Mouse (Mus musculus) hindbrain, embryonic 10.5 days (tissue): ENCODE measurements around the gene Cks1brt. TPM values are rescaled to one million over a fixed set of nuclear protein-coding genes. Genes with fewer than 3 reads are reported as not detected.
"Not testable (repeated sequence)": the region's sequence is repeated elsewhere in the genome, so short reads cannot be mapped to it uniquely, and the experiment has no call there.

ENCODE experiments used
- DNase-seq: peaks from one replicate; pipeline ENCODE4 v3.0.0-alpha.2; 2017; ENCODE audit warnings: low spot score
- H3K27ac ChIP-seq: fragments of 300-500 bp; sonication (generic); 2 replicates; pipeline ENCODE4 v1.5.1; 2016; ENCODE audit warnings: mild to moderate bottlenecking, moderate library complexity
- H3K27me3 ChIP-seq: fragments of 300-500 bp; sonication (generic); 2 replicates; pipeline ENCODE4 v1.6.1; 2016; ENCODE audit warnings: mild to moderate bottlenecking; ENCODE audit not compliant: poor library complexity, insufficient read depth, severe bottlenecking
- H3K36me3 ChIP-seq: fragments of 300-500 bp; sonication (generic); 2 replicates; pipeline ENCODE4 v1.6.1; 2016; ENCODE audit warnings: mild to moderate bottlenecking, moderate library complexity
- H3K4me1 ChIP-seq: fragments of 300-500 bp; sonication (generic); replicated peaks from 2 replicates; pipeline ENCODE4 v1.6.1; 2016; ENCODE audit warnings: mild to moderate bottlenecking
- H3K4me3 ChIP-seq: fragments of 300-500 bp; sonication (generic); 2 replicates; pipeline ENCODE4 v1.5.1; 2016; ENCODE audit warnings: mild to moderate bottlenecking, moderate library complexity
- H3K9me3 ChIP-seq: fragments of 300-500 bp; sonication (generic); 2 replicates; pipeline ENCODE4 v1.6.1; 2016; ENCODE audit warnings: mild to moderate bottlenecking, moderate library complexity
- WGBS: fragments of 180-500 bp; shearing (Covaris S2); methylation state at CpG from one replicate; pipeline ENCODE4 v1.1.7; 2016; 5-methylcytosine and 5-hydroxymethylcytosine counted together
- polyA plus RNA-seq: library from polyadenylated mRNA; unstranded; fragments of >200 nt; fragmentation: Nextera tagmentation; extraction: Ambion mirVana; gene quantifications from 2 replicates; pipeline ENCODE4 v1.2.1, GENCODE M21; 2016

The Cks1brt gene
- not detected in 2 replicates for polyA plus RNA-seq

DNA sequence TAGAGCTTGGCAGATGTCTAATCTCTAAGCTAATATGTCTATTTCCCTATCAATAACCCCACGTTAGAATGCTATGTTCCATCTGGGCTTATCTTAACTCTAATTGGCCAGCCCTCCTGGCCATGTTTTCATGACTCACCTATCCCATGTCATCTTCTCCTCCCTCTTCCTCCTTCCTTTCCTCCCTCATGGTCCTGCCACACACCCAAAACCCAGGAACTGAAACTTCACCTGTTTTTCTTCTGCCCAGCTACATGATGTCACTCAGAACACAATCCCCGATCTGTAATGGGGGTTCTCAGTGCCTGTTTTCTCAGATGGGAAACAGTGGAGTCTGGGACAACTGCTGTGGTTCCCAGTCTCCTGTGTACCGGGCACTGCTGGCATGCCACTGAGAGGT, at the start of gene Cks1brt:
TSS of gene Cks1brt (plus strand) at position 301 of the 400 bp plus-strand sequence.
- 88% methylated on average over 3 of the region's 3 CpGs for WGBS
- no peak within 1 kb of the TSS for H3K4me3 ChIP-seq
- H3K4me1 ChIP-seq, result no peaks in the 10 kb centered on the region
- DNase-seq, result no peak
- H3K27ac ChIP-seq, result no peak within 1 kb of the TSS
- H3K9me3 ChIP-seq, result peaks cover 51% of the 10 kb centered on the region
- no peaks in the 10 kb centered on the region for H3K27me3 ChIP-seq
- no peaks in the 10 kb centered on the region for H3K36me3 ChIP-seq

DNA sequence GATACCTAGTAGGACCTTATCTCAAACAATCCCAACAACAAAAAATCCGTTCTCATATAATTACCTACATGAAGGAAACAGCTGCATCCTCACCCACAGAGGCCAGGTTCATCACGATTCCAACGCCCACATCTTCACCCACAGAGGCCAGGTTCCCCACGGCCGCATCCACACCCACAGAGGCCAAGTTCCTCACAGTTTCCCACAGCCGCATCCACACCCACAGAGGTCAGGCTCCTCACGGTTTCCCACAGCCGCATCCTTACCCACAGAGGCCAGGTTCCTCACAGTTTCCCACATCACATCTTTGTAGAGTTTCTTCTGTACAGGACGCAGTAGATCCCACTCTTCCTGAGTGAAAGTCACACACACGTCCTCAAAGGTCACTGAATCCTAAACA, 38.5 kb upstream of the Cks1brt start:
- peaks cover 5% of the 10 kb centered on the region; the same call in 1 of the 2 replicates for H3K9me3 ChIP-seq
- 97% methylated on average over 10 of the region's 10 CpGs for WGBS
- H3K4me3 ChIP-seq, result no peak overlapping the region
- H3K27me3 ChIP-seq, result no peaks in the 10 kb centered on the region
- no peak for DNase-seq
- H3K4me1 ChIP-seq, result no peaks in the 10 kb centered on the region
- H3K36me3 ChIP-seq, result peaks cover 25% of the 10 kb centered on the region
- H3K27ac ChIP-seq, result no peak overlapping the region

DNA sequence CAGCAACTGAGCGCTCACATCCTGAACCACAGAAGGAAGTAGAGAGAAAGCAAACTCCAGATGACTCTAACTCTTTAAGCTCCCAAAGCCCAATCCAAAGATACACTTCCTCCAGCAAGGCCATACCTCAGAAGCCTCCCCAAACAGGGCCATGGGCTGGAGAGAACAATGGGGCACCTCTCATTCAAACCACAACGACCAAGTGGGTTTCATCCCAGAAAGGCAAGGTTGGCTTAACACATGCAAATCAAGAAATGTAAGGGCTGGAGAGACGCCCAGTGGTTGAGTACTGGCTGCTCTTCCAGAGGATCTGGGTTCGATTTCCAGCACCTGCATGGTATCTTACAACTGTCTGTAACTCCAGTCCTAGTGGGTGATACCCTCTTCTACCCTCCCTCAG, 36.2 kb upstream of the Cks1brt start:
- Histone ChIP-seq H3K27me3 (no peaks in the 10 kb centered on the region), H3K9me3 (no peaks in the 10 kb centered on the region; the same call in 1 of the 2 replicates), H3K4me1 (peaks cover 7% of the 10 kb centered on the region), H3K36me3 (peaks cover 11% of the 10 kb centered on the region), H3K4me3 (no peak overlapping the region), H3K27ac (no peak overlapping the region)
- DNase-seq, result no peak
- 74% methylated on average over 4 of the region's 4 CpGs for WGBS

DNA sequence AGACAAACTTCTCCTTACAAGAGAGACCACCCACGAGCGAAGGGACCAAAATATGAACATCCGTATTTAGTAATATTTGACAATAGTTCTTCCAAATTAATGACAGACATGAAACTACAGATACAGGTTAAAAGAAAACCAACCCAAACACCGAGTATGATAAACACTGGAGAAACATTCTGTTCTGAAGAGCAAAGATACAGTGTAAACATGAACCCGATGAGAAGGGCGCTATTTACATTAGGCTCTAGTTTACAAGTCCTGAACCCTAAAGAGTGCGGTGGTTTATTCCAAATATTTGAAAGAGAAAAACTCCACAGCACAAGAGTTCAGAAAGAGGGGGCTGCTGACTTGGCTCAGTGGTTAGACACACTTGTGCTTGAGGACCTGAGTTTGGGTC, 34.7 kb upstream of the Cks1brt start:
- no peaks in the 10 kb centered on the region for H3K9me3 ChIP-seq
- peaks cover 7% of the 10 kb centered on the region for H3K4me1 ChIP-seq
- no peaks in the 10 kb centered on the region for H3K27me3 ChIP-seq
- no peak overlapping the region for H3K4me3 ChIP-seq
- DNase-seq, result no peak
- 92% methylated on average over 7 of the region's 7 CpGs for WGBS
- no peak overlapping the region for H3K27ac ChIP-seq
- peaks cover under 1% of the 10 kb centered on the region; the same call in 1 of the 2 replicates for H3K36me3 ChIP-seq

DNA sequence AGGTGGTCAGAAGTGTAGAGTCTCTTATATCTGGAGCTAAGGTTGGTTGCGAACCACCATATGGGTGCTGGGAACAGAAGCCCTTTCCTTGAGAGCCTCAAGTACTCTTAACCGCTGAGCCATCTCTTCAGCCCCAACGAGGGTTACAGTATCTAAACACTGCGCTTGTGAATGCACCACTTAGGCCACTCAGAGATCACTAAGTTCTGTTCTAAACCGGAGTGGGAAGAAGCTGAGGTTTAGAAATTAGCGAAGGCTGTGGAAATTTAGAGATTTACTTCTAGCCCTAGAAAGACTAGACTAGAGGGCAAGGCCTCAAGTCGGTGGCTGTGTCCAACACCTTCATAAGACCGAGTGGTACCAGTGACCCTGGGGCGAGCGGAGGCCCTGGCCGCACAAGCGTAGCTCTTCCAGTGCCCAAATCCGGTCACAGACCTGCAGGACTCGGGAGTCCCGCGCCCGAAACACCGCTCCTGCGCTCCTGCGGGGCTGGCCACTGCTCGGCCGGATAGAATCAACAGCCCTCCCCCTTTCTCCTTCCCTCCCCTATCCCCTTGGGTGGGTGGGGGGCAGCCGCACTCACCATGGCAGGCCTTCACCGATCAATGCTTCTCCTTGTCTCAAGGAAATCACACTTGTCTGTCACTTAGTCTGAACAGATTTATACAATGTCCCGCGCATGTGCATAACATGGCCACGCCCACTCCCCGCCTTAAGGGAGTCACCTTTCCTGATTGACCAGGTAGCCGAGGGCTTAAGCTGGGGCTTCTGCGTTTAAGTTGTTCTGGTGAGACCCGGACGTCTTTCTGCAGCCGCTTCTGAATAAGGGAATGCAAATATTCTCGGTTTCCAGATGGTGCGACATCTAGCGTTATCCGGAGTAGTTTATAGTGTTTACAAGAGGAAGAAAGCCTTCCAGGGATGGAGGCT, 32.4 kb upstream of the Cks1brt start:
- peak; percentile 83 for DNase-seq
- Histone ChIP-seq H3K27me3 (no peaks in the 10 kb centered on the region), H3K4me1 (peaks cover 7% of the 10 kb centered on the region), H3K9me3 (no peaks in the 10 kb centered on the region), H3K36me3 (no peaks in the 10 kb centered on the region), H3K4me3 (peak overlapping the region; percentile 64), H3K27ac (peak overlapping the region; percentile 86)
- WGBS, result 9% methylated on average over 37 of the region's 37 CpGs

DNA sequence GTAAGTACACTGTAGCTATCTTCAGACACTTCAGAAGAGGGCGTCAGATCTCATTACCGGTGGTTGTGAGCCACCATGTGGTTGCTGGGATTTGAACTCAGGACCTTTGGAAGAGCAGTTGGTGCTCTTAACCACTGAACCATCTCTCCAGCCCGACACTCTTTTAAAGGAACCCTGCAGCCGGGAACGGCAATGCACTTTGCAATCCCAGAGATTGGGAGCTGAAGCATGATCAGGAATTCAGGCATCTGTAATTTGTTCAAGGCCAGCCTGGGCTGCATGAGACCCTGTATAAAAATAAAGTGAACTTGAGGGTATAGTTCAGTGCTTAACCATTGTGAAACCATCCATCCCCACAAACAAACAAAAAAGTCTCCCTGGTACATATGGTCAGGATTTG, 31.5 kb upstream of the Cks1brt start:
- H3K4me1 ChIP-seq, H3K36me3 ChIP-seq, H3K27me3 ChIP-seq, H3K4me3 ChIP-seq, H3K9me3 ChIP-seq, DNase-seq, H3K27ac ChIP-seq: not testable (repeated sequence)
- WGBS, result 81% methylated on average over 5 of the region's 5 CpGs

DNA sequence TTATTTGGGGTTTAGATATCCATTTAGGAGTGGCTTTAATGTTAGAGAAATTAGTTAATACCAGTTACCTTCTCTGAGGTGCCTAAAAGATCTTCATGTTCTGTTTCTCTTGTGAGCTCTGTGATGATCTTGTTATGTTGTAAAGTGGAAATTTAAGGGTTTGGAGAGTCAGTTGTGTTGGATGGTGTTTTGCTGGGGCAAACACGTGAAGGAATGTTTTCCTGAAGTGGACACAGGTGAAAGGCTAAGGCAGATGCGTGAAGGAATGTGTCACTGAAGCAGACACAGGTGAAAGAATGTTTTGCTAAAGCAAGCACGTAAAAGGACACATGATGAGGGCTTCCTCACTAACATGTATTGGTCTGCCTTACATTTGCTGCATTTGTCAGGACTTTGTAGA, 28.7 kb upstream of the Cks1brt start, which contains the start of gene Zfp791:
TSS of gene Zfp791 (minus strand) at position 101 of the 400 bp plus-strand sequence.
- peaks cover 7% of the 10 kb centered on the region for H3K4me1 ChIP-seq
- no peaks in the 10 kb centered on the region for H3K9me3 ChIP-seq
- no peak for DNase-seq
- no peak within 1 kb of the TSS for H3K27ac ChIP-seq
- H3K27me3 ChIP-seq, result no peaks in the 10 kb centered on the region
- H3K36me3 ChIP-seq, result no peaks in the 10 kb centered on the region
- 86% methylated on average over 3 of the region's 3 CpGs for WGBS
- H3K4me3 ChIP-seq, result no peak within 1 kb of the TSS

DNA sequence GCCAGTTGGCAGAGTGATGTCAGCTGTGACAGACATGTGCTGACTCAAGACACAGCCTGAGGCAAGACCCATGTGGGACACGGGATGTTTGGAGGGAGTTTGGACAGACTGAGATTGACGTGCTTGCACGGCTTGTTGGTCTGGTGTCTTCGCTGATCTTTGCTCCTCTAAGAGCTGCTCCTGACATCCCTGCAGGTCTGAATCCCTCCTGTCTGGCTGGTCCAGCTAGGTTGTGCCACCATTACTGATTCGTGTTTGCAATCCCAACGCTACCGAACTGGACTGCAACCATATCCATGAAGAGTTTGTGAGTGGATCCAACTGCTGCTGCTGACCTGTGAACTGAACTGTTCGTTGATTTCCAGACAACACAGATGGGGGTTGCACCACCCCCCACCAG, 28.0 kb upstream of the Cks1brt start:
- DNase-seq, result no peak
- Histone ChIP-seq H3K4me3 (no peak overlapping the region), H3K9me3 (no peaks in the 10 kb centered on the region), H3K27me3 (no peaks in the 10 kb centered on the region), H3K27ac (no peak overlapping the region), H3K36me3 (no peaks in the 10 kb centered on the region), H3K4me1 (peaks cover 7% of the 10 kb centered on the region)
- 92% methylated on average over 8 of the region's 8 CpGs for WGBS

DNA sequence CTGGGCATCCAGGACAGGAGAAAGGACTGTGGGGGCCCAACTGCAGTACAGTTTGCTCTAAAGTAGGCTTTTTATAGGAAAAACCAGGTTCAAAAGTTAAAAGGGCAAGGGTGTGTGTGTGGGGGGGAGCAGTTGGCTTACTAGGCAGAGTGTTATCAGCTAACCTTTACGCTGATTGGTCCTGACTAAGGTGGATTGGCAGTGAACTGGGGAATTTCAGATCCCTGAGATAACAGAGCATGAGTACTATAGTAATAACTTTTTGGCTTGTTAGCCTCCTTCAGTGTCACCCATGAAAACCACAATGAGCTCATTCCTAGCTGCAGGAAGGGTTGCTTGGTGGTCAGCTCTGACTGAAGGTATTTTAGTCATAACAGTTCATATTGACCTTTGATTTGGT, 19.4 kb upstream of the Cks1brt start:
- Histone ChIP-seq H3K27ac (no peak overlapping the region), H3K4me1 (no peaks in the 10 kb centered on the region), H3K9me3 (peaks cover 4% of the 10 kb centered on the region; the same call in 1 of the 2 replicates), H3K36me3 (no peaks in the 10 kb centered on the region), H3K4me3 (no peak overlapping the region), H3K27me3 (peaks cover 12% of the 10 kb centered on the region)
- WGBS, result 96% methylated on average over 1 of the region's 1 CpGs
- DNase-seq, result no peak

DNA sequence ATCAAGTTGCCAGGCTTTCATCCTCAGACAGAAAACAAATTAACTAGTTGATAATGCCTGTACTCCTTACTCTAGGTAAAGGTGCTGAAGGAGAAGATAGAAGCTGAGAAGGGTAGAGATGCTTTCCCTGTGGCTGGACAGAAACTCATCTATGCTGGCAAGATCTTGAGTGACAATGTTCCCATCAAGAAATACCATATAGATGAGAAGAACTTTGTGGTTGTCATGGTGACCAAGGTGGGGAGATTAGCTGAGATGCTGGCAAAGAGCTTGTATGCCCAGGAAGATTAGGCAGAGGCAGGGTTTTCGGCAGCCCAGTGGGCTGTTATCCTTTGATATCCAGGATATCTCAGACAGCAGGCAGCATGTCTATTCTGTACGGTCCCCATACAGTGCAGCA, 16.0 kb upstream of the Cks1brt start:
- not testable (repeated sequence) for DNase-seq, H3K27ac ChIP-seq, H3K4me3 ChIP-seq, H3K4me1 ChIP-seq, H3K9me3 ChIP-seq, H3K36me3 ChIP-seq
- H3K27me3 ChIP-seq, result peaks cover 12% of the 10 kb centered on the region
- WGBS, result 95% methylated on average over 2 of the region's 2 CpGs

DNA sequence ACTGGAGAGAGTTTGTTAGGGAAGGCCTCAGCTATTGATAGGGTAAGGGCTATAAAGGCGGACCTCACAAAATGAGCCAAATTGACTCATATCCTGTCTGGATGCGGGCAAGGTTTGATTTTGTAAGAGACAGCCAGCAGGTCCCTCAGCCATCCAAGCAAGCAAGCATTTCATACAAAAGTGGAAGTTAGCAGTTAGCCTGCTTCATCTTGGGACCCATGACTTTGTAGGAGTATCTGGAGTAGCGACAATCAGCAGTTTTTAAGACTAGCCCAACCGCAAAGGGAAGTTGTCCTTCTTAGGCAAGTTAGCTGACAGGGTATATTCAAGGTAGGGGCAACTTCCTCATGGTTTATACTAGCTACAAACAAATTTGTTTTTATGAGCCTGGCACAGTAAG, 9.2 kb upstream of the Cks1brt start:
- no peak overlapping the region for H3K27ac ChIP-seq
- H3K4me3 ChIP-seq, result no peak overlapping the region
- H3K27me3 ChIP-seq, result no peaks in the 10 kb centered on the region
- WGBS, result 95% methylated on average over 4 of the region's 4 CpGs
- no peaks in the 10 kb centered on the region for H3K4me1 ChIP-seq
- peaks cover 15% of the 10 kb centered on the region; the same call in 1 of the 2 replicates for H3K9me3 ChIP-seq
- no peak for DNase-seq
- no peaks in the 10 kb centered on the region for H3K36me3 ChIP-seq

DNA sequence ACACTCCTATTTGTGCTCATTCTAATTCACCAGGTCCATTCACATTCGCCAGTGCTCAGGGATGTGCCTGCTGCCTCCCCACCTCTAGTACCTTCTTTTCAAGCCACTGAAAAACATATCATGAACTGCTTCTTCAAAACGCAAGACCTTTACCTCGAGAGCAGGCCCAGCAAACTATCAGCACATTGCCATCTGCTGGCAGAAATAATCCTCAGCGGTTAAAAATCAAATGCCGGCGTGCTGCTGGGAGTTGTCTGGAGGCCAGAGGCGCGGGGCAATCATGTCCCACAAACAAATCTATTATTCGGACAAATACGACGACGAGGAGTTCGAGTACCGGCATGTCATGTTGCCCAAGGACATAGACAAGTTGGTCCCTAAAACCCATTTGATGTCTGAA, 19.6 kb downstream of the Cks1brt start:
- no peak overlapping the region for H3K4me3 ChIP-seq
- H3K4me1 ChIP-seq, result no peaks in the 10 kb centered on the region
- DNase-seq, result peak; percentile 33
- 0 out of 2 replicates have a peak, but pooled peaks cover 2% of the 10 kb centered on the region for H3K9me3 ChIP-seq
- WGBS, result 33% methylated on average over 14 of the region's 14 CpGs
- H3K36me3 ChIP-seq, result no peaks in the 10 kb centered on the region
- H3K27me3 ChIP-seq, result no peaks in the 10 kb centered on the region
- H3K27ac ChIP-seq, result no peak overlapping the region

DNA sequence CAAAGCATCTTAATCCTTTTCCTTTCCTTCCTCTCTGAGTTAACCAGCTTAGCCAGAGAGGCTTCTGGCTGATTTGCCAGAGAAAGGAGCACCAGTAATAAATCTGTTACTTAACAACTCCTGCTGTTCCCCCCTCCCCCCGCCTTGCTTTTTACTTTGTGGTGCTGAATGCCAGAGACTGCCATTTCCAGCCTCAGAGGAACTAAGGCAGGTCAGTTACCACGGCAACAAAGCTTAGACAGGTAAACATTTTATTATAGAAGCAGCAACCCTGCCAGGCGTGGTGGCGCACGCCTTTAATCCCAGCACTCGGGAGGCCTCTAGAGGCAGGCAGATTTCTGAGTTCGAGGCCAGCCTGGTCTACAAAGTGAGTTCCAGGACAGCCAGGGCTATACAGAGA, 24.2 kb downstream of the Cks1brt start:
- DNase-seq, result no peak
- no peaks in the 10 kb centered on the region for H3K27me3 ChIP-seq
- H3K4me1 ChIP-seq, result no peaks in the 10 kb centered on the region
- H3K4me3 ChIP-seq, result no peak overlapping the region
- 82% methylated on average over 7 of the region's 7 CpGs for WGBS
- H3K9me3 ChIP-seq, result no peaks in the 10 kb centered on the region
- no peak overlapping the region for H3K27ac ChIP-seq
- H3K36me3 ChIP-seq, result no peaks in the 10 kb centered on the region
